ENCODE assay signal across 9 mouse cellular contexts in the genomic region with DNA sequence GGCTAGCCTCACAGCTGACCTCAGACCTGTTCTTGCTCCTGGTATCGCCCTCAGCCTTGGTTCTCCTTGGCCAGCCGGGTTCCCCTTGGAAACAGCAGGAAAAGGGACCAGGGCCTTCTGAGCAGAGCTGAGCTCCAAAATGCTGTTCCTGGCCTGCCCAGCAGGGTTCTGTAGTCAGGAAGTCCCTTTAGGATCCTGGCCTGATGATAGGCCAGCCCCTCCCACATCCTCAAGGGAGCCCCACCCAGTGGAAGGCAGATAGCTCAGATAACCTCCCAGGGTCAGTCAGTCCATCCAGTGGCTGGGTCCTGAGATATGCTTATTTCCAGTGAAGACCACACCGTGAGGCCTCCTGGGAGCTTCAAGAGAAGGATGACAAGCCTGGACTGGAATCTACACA. TPM values are rescaled to one million over a fixed set of nuclear protein-coding genes. Genes with fewer than 3 reads are reported as not detected.
DNase-seq lines count a peak whose midpoint lies in the region; ATAC-seq and TF ChIP-seq lines count a peak whose summit lies in the region.
"Had no signal": no experiment of that assay in that cellular context is flagged by ENCODE, and none has a peak within 500 bp of the region (broad histone marks: within the 10 kb centered on the region; RNA-seq: fewer than 3 reads in every experiment).

No protein-coding gene starts in this region.

- no peak overlapping the region for H3K9ac ChIP-seq in heart, embryonic 11.5 days (ENCODE audit: low read depth, low read length)
- H3K9ac ChIP-seq in liver, embryonic 14.5 days (replicated peaks) = no peak overlapping the region
- H3K9ac ChIP-seq in midbrain, embryonic 13.5 days (replicated peaks) = no peak overlapping the region
- H3K9ac ChIP-seq: heart, embryonic 13.5 days had no signal

- H3K4me3 ChIP-seq in heart, embryonic 11.5 days (ENCODE audit: low read depth, low read length) = no peak overlapping the region
- H3K4me3 ChIP-seq in liver, embryonic 14.5 days (ENCODE audit: insufficient read depth in 1 of 2, low read depth in 2 of 2, low read length in 2 of 2) = no peak overlapping the region
- H3K4me3 ChIP-seq in midbrain, embryonic 13.5 days (replicated peaks) = no peak overlapping the region
- H3K4me3 ChIP-seq: heart, embryonic 13.5 days had no signal

- TF ChIP-seq EP300 in liver, embryonic 14.5 days (IDR thresholded peaks at IDR 0.05; ENCODE audit: low read depth) = no peak

- H3K9me3 ChIP-seq in heart, embryonic 11.5 days (replicated peaks; ENCODE audit: control insufficient read depth, low read length) = no peaks in the 10 kb centered on the region
- no peaks in the 10 kb centered on the region for H3K9me3 ChIP-seq in liver, embryonic 14.5 days (ENCODE audit: control insufficient read depth, low read length)
- H3K9me3 ChIP-seq in midbrain, embryonic 13.5 days = no peaks in the 10 kb centered on the region
- H3K9me3 ChIP-seq: heart, embryonic 13.5 days had no signal

- peaks cover 7% of the 10 kb centered on the region; the same call in 1 of the 2 replicates for H3K4me1 ChIP-seq in heart, embryonic 11.5 days (ENCODE audit: control insufficient read depth, insufficient read depth, low read length)
- peaks cover 3 to 8% of the 10 kb centered on the region in 2 experiments; a peak in 3 of 4 replicates for H3K4me1 ChIP-seq in liver, embryonic 14.5 days (replicated peaks; ENCODE audit: control insufficient read depth in 2 of 2, insufficient read depth in 2 of 2, low read length in 1 of 2)
- H3K4me1 ChIP-seq in midbrain, embryonic 13.5 days (replicated peaks) = peaks cover 25% of the 10 kb centered on the region

- ATAC-seq in heart, embryonic 11.5 days (replicated peaks; ENCODE audit: insufficient number of reproducible peaks, low FRiP score, low TSS enrichment) = peak; percentile 37
- ATAC-seq in liver, embryonic 14.5 days (ENCODE audit: insufficient read depth) = peak; percentile 70
- no peak for ATAC-seq in midbrain, embryonic 13.5 days
- ATAC-seq in activated CD4-positive, CD25-positive, alpha-beta regulatory T cell, adult 4 months = no peak

- peak; percentile 47 for TF ChIP-seq CTCF in liver, embryonic 14.5 days (IDR thresholded peaks at IDR 0.05; ENCODE audit: low read depth)

- no peaks in the 10 kb centered on the region for H3K27me3 ChIP-seq in heart, embryonic 11.5 days (ENCODE audit: control insufficient read depth, insufficient read depth, low read length)
- H3K27me3 ChIP-seq in liver, embryonic 14.5 days (ENCODE audit: control insufficient read depth, insufficient read depth, low read length) = no peaks in the 10 kb centered on the region
- no peaks in the 10 kb centered on the region for H3K27me3 ChIP-seq in midbrain, embryonic 13.5 days
- H3K27me3 ChIP-seq: heart, embryonic 13.5 days had no signal

- DNase-seq in gastrocnemius, adult 18-20 months (ENCODE audit: low spot score) = peak; percentile 56
- no peak for DNase-seq in gastrocnemius, postnatal 4 days (ENCODE audit: low spot score in 2 of 2)
- DNase-seq in ZHBTc4 (ENCODE audit: low read depth, low spot score) = peak; percentile 95
- DNase-seq in liver, embryonic 14.5 days (ENCODE audit: low read depth in 3 of 3, low spot score in 3 of 3) = peak; percentile 26 to 46 (median 41)
- no peak for DNase-seq in urinary bladder, adult 18-20 months (ENCODE audit: low spot score in 2 of 2)

- no peak overlapping the region for H3K4me2 ChIP-seq in heart, embryonic 11.5 days
- no peak overlapping the region for H3K4me2 ChIP-seq in liver, embryonic 14.5 days (ENCODE audit: low read depth)
- no peak overlapping the region for H3K4me2 ChIP-seq in midbrain, embryonic 13.5 days (replicated peaks)
- H3K4me2 ChIP-seq: heart, embryonic 13.5 days had no signal

- no peaks in the 10 kb centered on the region for H3K36me3 ChIP-seq in heart, embryonic 11.5 days (ENCODE audit: control insufficient read depth, insufficient read depth, low read length)
- no peaks in the 10 kb centered on the region for H3K36me3 ChIP-seq in liver, embryonic 14.5 days (replicated peaks; ENCODE audit: control insufficient read depth, insufficient read depth, low read depth)
- H3K36me3 ChIP-seq in midbrain, embryonic 13.5 days = peaks cover 5% of the 10 kb centered on the region; the same call in 1 of the 2 replicates
- H3K36me3 ChIP-seq: heart, embryonic 13.5 days had no signal

- H3K27ac ChIP-seq in heart, embryonic 11.5 days (ENCODE audit: low read depth, low read length) = no peak overlapping the region
- H3K27ac ChIP-seq in liver, embryonic 14.5 days = no peak overlapping the region
- no peak overlapping the region for H3K27ac ChIP-seq in midbrain, embryonic 13.5 days
- H3K27ac ChIP-seq: heart, embryonic 13.5 days had no signal

- WGBS in heart, embryonic 11.5 days (ENCODE audit: insufficient replicate concordance) = 26% methylated on average over 3 of the region's 3 CpGs
- WGBS in liver, embryonic 14.5 days (ENCODE audit: insufficient replicate concordance) = 22% methylated on average over 3 of the region's 3 CpGs
- whole genome bisulfite sequencing in midbrain, embryonic 13.5 days = 65% methylated on average over 3 of the region's 3 CpGs

RNA-seq across cellular contexts. Expression of gene Coro2b, which starts 45.7 kb away (rescaled TPM):
- 1 to 10 TPM; 5.7 to 6.1 TPM for total RNA-seq in gastrocnemius, adult 18-20 months (2021)
- total RNA-seq in gastrocnemius, postnatal 4 days (2021) = 10 to 100 TPM; 19.2 to 19.7 TPM
- 3.7 TPM in 2 replicates for polyA plus RNA-seq in heart, embryonic 11.5 days (2014; fragmentation: Nextera tagmentation; extraction: Ambion mirVana)
- polyA plus RNA-seq in liver, embryonic 14.5 days (2012; rRNA removed) = 1.1 and 1.2 TPM in 2 replicates
- polyA plus RNA-seq in liver, embryonic 14.5 days (2014; fragmentation: Nextera tagmentation; extraction: Ambion mirVana) = 0.57 and 1.4 TPM in 2 replicates
- 28.4 and 34.7 TPM in 2 replicates for polyA plus RNA-seq in midbrain, embryonic 13.5 days (2015; fragmentation: Nextera tagmentation; extraction: Ambion mirVana)
- 1 to 10 TPM in 1 of 2 experiments, under 1 TPM in 1; 0.45 to 2.5 TPM for polyA plus RNA-seq in activated CD4-positive, CD25-positive, alpha-beta regulatory T cell, adult 4 months (2017; shearing (Covaris generic))

Comparison
In these comparisons a context has a peak if more than half of its experiments do, and no peak if none do; other contexts are left out.
1. DNase-seq: peak in gastrocnemius, adult 18-20 months (single experiment), ZHBTc4 (single experiment) and liver, embryonic 14.5 days (3 of 3); none in gastrocnemius, postnatal 4 days (0 of 2) and urinary bladder, adult 18-20 months (0 of 2).
2. ATAC-seq: peak in heart, embryonic 11.5 days (single experiment) and liver, embryonic 14.5 days (single experiment); none in midbrain, embryonic 13.5 days (single experiment) and activated CD4-positive, CD25-positive, alpha-beta regulatory T cell, adult 4 months (single experiment).